Mouse (Mus musculus) heart, embryonic 12.5 days (tissue): ENCODE data around the gene Tmem220. TPM values are rescaled to one million over a fixed set of nuclear protein-coding genes. Genes with fewer than 3 reads are reported as not detected.
A peak's percentile ranks its signal among the peaks of the same experiment; 100 is the strongest.
"Not testable (repeated sequence)": the region's sequence is repeated elsewhere in the genome, so short reads cannot be mapped to it uniquely, and the experiment has no call there.

Source experiments
- ATAC-seq: fragments of 200-750 bp; cut with Nextera tagmentation; 2 replicates; pipeline ENCODE4 v1.8.0; 2017; ENCODE audit warnings: moderate TSS enrichment, moderate library complexity; ENCODE audit not compliant: insufficient number of reproducible peaks, low FRiP score
- H3K27ac ChIP-seq: fragments of 300-500 bp; sonication (generic); 2 replicates; pipeline ENCODE4 v1.5.1; 2016; ENCODE audit warnings: mild to moderate bottlenecking, moderate library complexity; ENCODE audit not compliant: poor library complexity, severe bottlenecking
- H3K27me3 ChIP-seq: fragments of 300-500 bp; sonication (generic); replicated peaks from 2 replicates; pipeline ENCODE4 v1.6.1; 2016; ENCODE audit warnings: mild to moderate bottlenecking, moderate library complexity
- H3K36me3 ChIP-seq: fragments of 300-500 bp; sonication (generic); 2 replicates; pipeline ENCODE4 v1.6.1; 2016; ENCODE audit warnings: mild to moderate bottlenecking, moderate library complexity
- H3K4me1 ChIP-seq: fragments of 300-500 bp; sonication (generic); replicated peaks from 2 replicates; pipeline ENCODE4 v1.6.1; 2016; ENCODE audit warnings: mild to moderate bottlenecking
- H3K4me2 ChIP-seq: fragments of 300-500 bp; sonication (generic); 2 replicates; pipeline ENCODE4 v1.6.1; 2016; ENCODE audit warnings: mild to moderate bottlenecking, moderate library complexity
- H3K4me3 ChIP-seq: fragments of 300-500 bp; sonication (generic); 2 replicates; pipeline ENCODE4 v1.5.1; 2016; ENCODE audit warnings: mild to moderate bottlenecking
- H3K9ac ChIP-seq: fragments of 300-500 bp; sonication (generic); 2 replicates; pipeline ENCODE4 v1.6.1; 2016; ENCODE audit warnings: mild to moderate bottlenecking, moderate library complexity
- H3K9me3 ChIP-seq: fragments of 300-500 bp; sonication (generic); replicated peaks from 2 replicates; pipeline ENCODE4 v1.6.1; 2016; ENCODE audit warnings: mild to moderate bottlenecking, moderate library complexity
- WGBS: fragments of 180-500 bp; shearing (Covaris S2); methylation state at CpG from one replicate; pipeline ENCODE4 v1.1.7; 2016; 5-methylcytosine and 5-hydroxymethylcytosine counted together
- polyA plus RNA-seq: library from polyadenylated mRNA; unstranded; fragments of >200 nt; fragmentation: Nextera tagmentation; extraction: Ambion mirVana; gene quantifications from 2 replicates; pipeline ENCODE4 v1.2.1, GENCODE M21; 2016

The Tmem220 gene
- polyA plus RNA-seq, 1 experiment from 2014 or later, result 1.3 TPM

DNA sequence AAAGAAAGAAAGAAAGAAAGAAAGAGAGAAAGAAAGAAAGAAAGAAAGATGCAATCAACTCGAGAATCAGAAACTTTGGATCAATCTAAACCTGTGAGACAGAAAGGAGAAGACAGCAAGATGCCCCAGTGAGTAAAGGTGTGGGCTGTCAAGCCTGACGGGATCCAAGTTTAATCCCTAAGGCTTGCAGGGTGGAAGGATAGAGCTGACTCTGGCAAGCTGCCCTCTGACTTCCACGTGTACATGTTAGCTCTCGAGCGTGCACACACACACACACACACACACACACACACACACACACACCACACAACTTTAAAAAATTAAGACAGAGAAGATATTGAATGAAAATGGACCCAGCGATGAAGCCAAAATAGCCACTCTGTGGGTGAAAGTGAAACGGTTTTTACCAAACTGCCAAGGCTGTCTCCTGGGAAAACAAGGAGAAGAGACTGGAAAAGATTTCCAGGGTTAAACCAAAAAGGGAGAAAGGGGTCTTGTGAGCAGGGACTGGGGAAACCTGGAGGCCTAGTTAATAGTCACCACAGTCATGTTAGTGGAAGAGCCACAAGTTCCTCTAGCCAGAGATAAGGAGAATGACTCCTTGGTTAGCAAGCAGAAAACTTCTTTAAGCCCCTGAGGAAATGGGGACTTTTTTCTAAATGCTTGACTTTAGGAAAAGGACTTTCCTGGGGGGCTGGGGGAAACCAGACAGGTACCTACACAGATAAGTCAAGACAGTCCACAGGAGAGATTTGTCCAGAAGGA, 5.1 kb upstream of the Tmem220 start:
- no peaks in the 10 kb centered on the region for H3K36me3 ChIP-seq

DNA sequence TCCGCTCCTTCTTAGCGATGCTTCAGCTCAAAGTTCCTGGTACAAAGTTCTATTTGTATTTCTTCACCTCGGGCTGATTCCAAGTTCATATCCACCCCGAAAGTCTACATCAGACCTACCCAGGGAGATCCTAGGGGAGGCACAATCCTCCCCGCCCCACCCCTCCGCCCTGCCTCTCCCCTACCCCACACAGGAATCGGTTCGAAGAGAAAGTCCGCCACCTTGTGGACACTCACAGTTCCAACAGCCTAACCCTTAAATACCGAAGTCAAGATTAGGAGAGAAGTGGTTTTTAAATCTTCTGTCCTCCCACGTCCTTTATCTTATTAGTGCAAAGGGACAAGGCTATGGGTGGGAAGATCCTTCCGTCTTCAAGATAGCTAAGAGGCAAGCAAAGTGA, 4.0 kb upstream of the Tmem220 start:
- Histone ChIP-seq H3K4me1 (peaks cover 12% of the 10 kb centered on the region; the same call in 1 of the 2 replicates), H3K4me3 (0 out of 2 replicates have a peak overlapping the region, but pooled peaks have one; percentile 17), H3K36me3 (no peaks in the 10 kb centered on the region), H3K27ac (no peak overlapping the region), H3K9me3 (no peaks in the 10 kb centered on the region), H3K9ac (no peak overlapping the region), H3K4me2 (peak overlapping the region; percentile 49), H3K27me3 (peaks cover 14% of the 10 kb centered on the region)
- 1% methylated on average over 12 of the region's 12 CpGs for WGBS
- ATAC-seq, result no peak

More for the DNA sequence above, 5.1 kb upstream of the Tmem220 start:
- Histone ChIP-seq H3K27me3 (peaks cover 14% of the 10 kb centered on the region), H3K4me2 (no peak overlapping the region), H3K27ac (no peak overlapping the region), H3K4me1 (peaks cover 9% of the 10 kb centered on the region; the same call in 1 of the 2 replicates), H3K9ac (no peak overlapping the region), H3K9me3 (no peaks in the 10 kb centered on the region), H3K4me3 (no peak overlapping the region)
- ATAC-seq, result no peak
- WGBS, result 54% methylated on average over 7 of the region's 7 CpGs

- Histone ChIP-seq H3K36me3 (no peaks in the 10 kb centered on the region), H3K9ac (no peak overlapping the region), H3K4me1 (peaks cover 12% of the 10 kb centered on the region; the same call in 1 of the 2 replicates), H3K9me3 (no peaks in the 10 kb centered on the region), H3K27ac (no peak overlapping the region), H3K4me2 (no peak overlapping the region), H3K4me3 (no peak overlapping the region), H3K27me3 (peaks cover 14% of the 10 kb centered on the region)
- WGBS, result 76% methylated on average over 13 of the region's 13 CpGs
- ATAC-seq, result no peak
Measured at GRCm38 (mm10) chr11:67022354-67023115, 2.4 kb upstream of the Tmem220 start.

DNA sequence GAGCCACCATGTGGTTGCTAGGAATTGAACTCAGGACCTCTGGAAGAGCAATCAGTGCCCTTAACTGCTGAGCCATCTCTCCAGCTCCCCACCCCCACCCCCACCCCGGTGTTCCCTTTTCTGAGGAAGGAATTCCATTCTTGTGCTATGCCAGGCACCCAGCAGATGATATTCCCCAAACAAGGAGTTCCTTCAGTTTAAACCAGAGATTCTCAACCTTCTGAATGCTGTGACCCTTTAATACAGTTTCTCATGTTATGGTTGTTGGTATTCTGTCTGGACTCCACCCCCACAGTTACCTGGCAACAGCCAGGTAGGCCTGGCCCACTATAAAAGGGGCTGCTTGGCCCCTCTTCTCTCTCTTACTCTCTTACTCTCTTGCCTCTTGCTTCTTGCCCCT, 1.8 kb upstream of the Tmem220 start:
- peaks cover 14% of the 10 kb centered on the region for H3K27me3 ChIP-seq
- not testable (repeated sequence) for H3K9ac ChIP-seq, H3K4me3 ChIP-seq, H3K9me3 ChIP-seq, H3K36me3 ChIP-seq, H3K4me2 ChIP-seq, ATAC-seq, H3K27ac ChIP-seq, H3K4me1 ChIP-seq
- WGBS, result 48% methylated on average over 1 of the region's 1 CpGs

GRCm38 (mm10) chr11:67023802-67024340, 1.1 kb upstream of the Tmem220 start:
- ATAC-seq, result no peak
- H3K4me2 ChIP-seq, result no peak overlapping the region

GRCm38 (mm10) chr11:67030904-67031602, 6.1 kb downstream of the Tmem220 start:
- no peak overlapping the region for H3K4me3 ChIP-seq
- 52% methylated on average over 16 of the region's 16 CpGs for WGBS
- no peaks in the 10 kb centered on the region; the same call in 1 of the 2 replicates for H3K27me3 ChIP-seq
- no peaks in the 10 kb centered on the region for H3K9me3 ChIP-seq
- H3K9ac ChIP-seq, result no peak overlapping the region
- H3K36me3 ChIP-seq, result no peaks in the 10 kb centered on the region
- no peak for ATAC-seq
- no peak overlapping the region for H3K27ac ChIP-seq
- no peaks in the 10 kb centered on the region; the same call in 1 of the 2 replicates for H3K4me1 ChIP-seq
- no peak overlapping the region for H3K4me2 ChIP-seq

More at GRCm38 (mm10) chr11:67023802-67024340, 1.1 kb upstream of the Tmem220 start:
- 39% methylated on average over 6 of the region's 6 CpGs for WGBS
- H3K27me3 ChIP-seq, result 0 out of 2 replicates have a peak, but pooled peaks cover 9% of the 10 kb centered on the region
- H3K27ac ChIP-seq, result no peak overlapping the region
- no peaks in the 10 kb centered on the region for H3K9me3 ChIP-seq
- no peak overlapping the region for H3K4me3 ChIP-seq
- 0 out of 2 replicates have a peak, but pooled peaks cover 2% of the 10 kb centered on the region for H3K4me1 ChIP-seq
- H3K36me3 ChIP-seq, result no peaks in the 10 kb centered on the region
- no peak overlapping the region for H3K9ac ChIP-seq

- whole genome bisulfite sequencing, result 72% methylated on average over 2 of the region's 2 CpGs
- H3K9ac ChIP-seq, result no peak overlapping the region
- no peak for ATAC-seq
Measured at GRCm38 (mm10) chr11:67031603-67031915, 6.6 kb downstream of the Tmem220 start.

DNA sequence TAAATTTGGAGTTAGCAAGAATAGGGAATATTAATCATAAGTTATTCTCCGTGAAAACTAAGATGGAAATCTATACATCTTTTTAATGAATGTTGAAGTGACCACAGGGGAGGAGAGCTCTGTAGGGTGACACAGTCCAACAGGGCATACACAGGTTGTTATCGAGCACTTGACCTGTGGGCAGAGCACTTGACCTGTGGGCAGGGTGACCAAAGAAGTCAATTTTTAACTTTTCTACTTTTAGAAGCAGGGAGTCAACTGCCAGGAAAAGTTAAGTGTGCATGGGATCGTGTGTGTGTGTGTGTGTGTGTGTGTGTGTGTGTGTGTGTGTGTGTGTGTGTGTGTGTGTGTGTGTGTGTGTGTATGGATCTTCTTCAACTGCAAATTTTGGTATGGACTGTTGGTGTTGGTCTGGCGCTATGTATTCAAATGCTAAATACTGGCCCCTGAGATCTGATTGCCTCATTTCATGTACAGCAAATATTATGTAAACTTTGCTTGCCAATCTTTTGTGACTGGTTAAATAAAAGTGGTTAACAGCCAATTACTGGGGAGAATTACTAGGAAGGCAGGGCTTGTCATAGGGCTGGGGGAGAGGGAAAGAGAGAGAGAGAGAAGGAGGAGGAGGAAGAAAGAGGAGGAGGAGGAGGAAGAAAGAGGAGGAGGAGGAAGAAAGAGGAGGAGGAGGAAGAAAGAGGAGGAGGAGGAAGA, 10.0 kb downstream of the Tmem220 start:
- Histone ChIP-seq H3K4me2 (no peak overlapping the region), H3K4me3 (no peak overlapping the region), H3K9ac (no peak overlapping the region), H3K4me1 (peaks cover 3% of the 10 kb centered on the region; the same call in 1 of the 2 replicates), H3K36me3 (peaks cover 23% of the 10 kb centered on the region), H3K27ac (no peak overlapping the region), H3K9me3 (no peaks in the 10 kb centered on the region), H3K27me3 (no peaks in the 10 kb centered on the region; the same call in 1 of the 2 replicates)
- WGBS, result 62% methylated on average over 4 of the region's 4 CpGs
- ATAC-seq, result no peak

More at GRCm38 (mm10) chr11:67031603-67031915, 6.6 kb downstream of the Tmem220 start:
- no peaks in the 10 kb centered on the region; the same call in 1 of the 2 replicates for H3K4me1 ChIP-seq
- no peak overlapping the region for H3K27ac ChIP-seq
- no peak overlapping the region for H3K4me3 ChIP-seq
- no peaks in the 10 kb centered on the region for H3K36me3 ChIP-seq
- H3K27me3 ChIP-seq, result no peaks in the 10 kb centered on the region; the same call in 1 of the 2 replicates
- no peaks in the 10 kb centered on the region for H3K9me3 ChIP-seq
- H3K4me2 ChIP-seq, result no peak overlapping the region

GRCm38 (mm10) chr11:67036229-67036628, 11.3 kb downstream of the Tmem220 start:
- Histone ChIP-seq H3K4me2 (no peak overlapping the region), H3K4me1 (peaks cover 7% of the 10 kb centered on the region; the same call in 1 of the 2 replicates), H3K27ac (no peak overlapping the region), H3K9ac (no peak overlapping the region), H3K9me3 (no peaks in the 10 kb centered on the region), H3K27me3 (no peaks in the 10 kb centered on the region; the same call in 1 of the 2 replicates), H3K4me3 (no peak overlapping the region), H3K36me3 (peaks cover 34% of the 10 kb centered on the region)
- WGBS, result 87% methylated on average over 6 of the region's 6 CpGs
- no peak for ATAC-seq

- WGBS, result 89% methylated on average over 9 of the region's 9 CpGs
- no peaks in the 10 kb centered on the region; the same call in 1 of the 2 replicates for H3K27me3 ChIP-seq
- H3K9me3 ChIP-seq, result no peaks in the 10 kb centered on the region
- H3K4me3 ChIP-seq, result no peak overlapping the region
- H3K4me1 ChIP-seq, result peaks cover 7% of the 10 kb centered on the region; the same call in 1 of the 2 replicates
- no peak overlapping the region for H3K9ac ChIP-seq
- no peak overlapping the region for H3K4me2 ChIP-seq
- H3K36me3 ChIP-seq, result peaks cover 40% of the 10 kb centered on the region
- no peak for ATAC-seq
- no peak overlapping the region for H3K27ac ChIP-seq
Measured at GRCm38 (mm10) chr11:67036892-67037291, 11.9 kb downstream of the Tmem220 start.
